Mouse (Mus musculus): Measurements from ENCODE around the gene Gm20521. TPM values are rescaled to one million over a fixed set of nuclear protein-coding genes. Genes with fewer than 3 reads are reported as not detected.
A peak's percentile ranks its signal among the peaks of the same experiment; 100 is the strongest.

Gm20521 gene
- polyA plus RNA-seq, 1 experiment from 2014 or later = not detected

GRCm38 (mm10) chr14:54908682-54909081 is 25.4 kb downstream of the Gm20521 start:
- Histone ChIP-seq H3K4me1 (ENCODE audit: control insufficient read depth, insufficient read depth, low read length) (peaks cover 14% of the 10 kb centered on the region), H3K4me3 (ENCODE audit: low read length) (no peak overlapping the region), H3K27ac (ENCODE audit: low read length) (no peak overlapping the region), H3K36me3 (ENCODE audit: control insufficient read depth, insufficient read depth) (peaks cover 15% of the 10 kb centered on the region), H3K9me3 (replicated peaks; ENCODE audit: control insufficient read depth, low read length) (no peaks in the 10 kb centered on the region), H3K9ac (ENCODE audit: low read length) (0 out of 2 replicates have a peak overlapping the region, but pooled peaks have one; percentile 9), H3K27me3 (ENCODE audit: control insufficient read depth, insufficient read depth, low read length) (no peaks in the 10 kb centered on the region), H3K4me2 (ENCODE audit: low read depth, low read length) (no peak overlapping the region)
- WGBS = 64% methylated on average over 7 of the region's 7 CpGs
- no peak for ATAC-seq (replicated peaks; ENCODE audit: extremely low read depth, insufficient read depth, low FRiP score)

GRCm38 (mm10) chr14:54912109-54912850 is 29.0 kb downstream of the Gm20521 start:
- Histone ChIP-seq H3K36me3 (ENCODE audit: control insufficient read depth, insufficient read depth) (peaks cover 9% of the 10 kb centered on the region; the same call in 1 of the 2 replicates), H3K4me1 (ENCODE audit: control insufficient read depth, insufficient read depth, low read length) (peaks cover 12% of the 10 kb centered on the region), H3K9me3 (replicated peaks; ENCODE audit: control insufficient read depth, low read length) (no peaks in the 10 kb centered on the region), H3K27me3 (ENCODE audit: control insufficient read depth, insufficient read depth, low read length) (no peaks in the 10 kb centered on the region), H3K9ac (ENCODE audit: low read length) (peak overlapping the region; percentile 84), H3K4me3 (ENCODE audit: low read length) (peak overlapping the region; percentile 69), H3K4me2 (ENCODE audit: low read depth, low read length) (peak overlapping the region; percentile 97), H3K27ac (ENCODE audit: low read length) (peak overlapping the region; percentile 56)
- 4% methylated on average over 59 of the region's 69 CpGs for WGBS
- peak; percentile 70 for ATAC-seq (replicated peaks; ENCODE audit: extremely low read depth, insufficient read depth, low FRiP score)

GRCm38 (mm10) chr14:54912886-54913285 is 29.6 kb downstream of the Gm20521 start, which contains the start of gene Slc22a17:
TSS of gene Slc22a17 (minus strand) at chr14:54913132.
- 0% methylated on average over 27 of the region's 28 CpGs for WGBS
- Histone ChIP-seq H3K36me3 (ENCODE audit: control insufficient read depth, insufficient read depth) (peaks cover 8% of the 10 kb centered on the region; the same call in 1 of the 2 replicates), H3K4me3 (ENCODE audit: low read length) (peak within 1 kb of the TSS; percentile 69), H3K9ac (ENCODE audit: low read length) (peak within 1 kb of the TSS; percentile 84), H3K4me1 (ENCODE audit: control insufficient read depth, insufficient read depth, low read length) (peaks cover 12% of the 10 kb centered on the region), H3K4me2 (ENCODE audit: low read depth, low read length) (peak within 1 kb of the TSS; percentile 97), H3K9me3 (replicated peaks; ENCODE audit: control insufficient read depth, low read length) (no peaks in the 10 kb centered on the region), H3K27me3 (ENCODE audit: control insufficient read depth, insufficient read depth, low read length) (no peaks in the 10 kb centered on the region), H3K27ac (ENCODE audit: low read length) (peak within 1 kb of the TSS; percentile 56)
- peak; percentile 85 for ATAC-seq (replicated peaks; ENCODE audit: extremely low read depth, insufficient read depth, low FRiP score)

GRCm38 (mm10) chr14:54913343-54913742 is 30.1 kb downstream of the Gm20521 start:
- Histone ChIP-seq H3K4me1 (ENCODE audit: control insufficient read depth, insufficient read depth, low read length) (peaks cover 12% of the 10 kb centered on the region), H3K27ac (ENCODE audit: low read length) (no peak overlapping the region), H3K9ac (ENCODE audit: low read length) (peak overlapping the region; percentile 84), H3K4me3 (ENCODE audit: low read length) (peak overlapping the region; percentile 69), H3K4me2 (ENCODE audit: low read depth, low read length) (peak overlapping the region; percentile 97), H3K27me3 (ENCODE audit: control insufficient read depth, insufficient read depth, low read length) (no peaks in the 10 kb centered on the region), H3K9me3 (replicated peaks; ENCODE audit: control insufficient read depth, low read length) (no peaks in the 10 kb centered on the region), H3K36me3 (ENCODE audit: control insufficient read depth, insufficient read depth) (peaks cover 8% of the 10 kb centered on the region; the same call in 1 of the 2 replicates)
- no peak for ATAC-seq (replicated peaks; ENCODE audit: extremely low read depth, insufficient read depth, low FRiP score)
- WGBS = 14% methylated on average over 10 of the region's 10 CpGs

GRCm38 (mm10) chr14:54920076-54920685 is 36.9 kb downstream of the Gm20521 start:
- Histone ChIP-seq H3K27me3 (ENCODE audit: control insufficient read depth, insufficient read depth, low read length) (peaks cover 7% of the 10 kb centered on the region), H3K9ac (ENCODE audit: low read length) (no peak overlapping the region), H3K4me1 (ENCODE audit: control insufficient read depth, insufficient read depth, low read length) (peaks cover 15% of the 10 kb centered on the region), H3K9me3 (replicated peaks; ENCODE audit: control insufficient read depth, low read length) (no peaks in the 10 kb centered on the region), H3K27ac (ENCODE audit: low read length) (no peak overlapping the region), H3K4me3 (ENCODE audit: low read length) (no peak overlapping the region), H3K4me2 (ENCODE audit: low read depth, low read length) (no peak overlapping the region), H3K36me3 (ENCODE audit: control insufficient read depth, insufficient read depth) (peaks cover 11% of the 10 kb centered on the region; the same call in 1 of the 2 replicates)
- ATAC-seq (replicated peaks; ENCODE audit: extremely low read depth, insufficient read depth, low FRiP score) = no peak
- 83% methylated on average over 16 of the region's 16 CpGs for WGBS

- Histone ChIP-seq H3K4me1 (ENCODE audit: control insufficient read depth, insufficient read depth, low read length) (peaks cover 21% of the 10 kb centered on the region), H3K27me3 (ENCODE audit: control insufficient read depth, insufficient read depth, low read length) (peaks cover 15% of the 10 kb centered on the region), H3K9ac (ENCODE audit: low read length) (peak overlapping the region; percentile 88), H3K36me3 (ENCODE audit: control insufficient read depth, insufficient read depth) (0 out of 2 replicates have a peak, but pooled peaks cover 3% of the 10 kb centered on the region), H3K4me2 (ENCODE audit: low read depth, low read length) (peak overlapping the region; percentile 97), H3K27ac (ENCODE audit: low read length) (peak overlapping the region; percentile 91), H3K9me3 (replicated peaks; ENCODE audit: control insufficient read depth, low read length) (no peaks in the 10 kb centered on the region), H3K4me3 (ENCODE audit: low read length) (peak overlapping the region; percentile 65)
- WGBS = 28% methylated on average over 7 of the region's 7 CpGs
- ATAC-seq (replicated peaks; ENCODE audit: extremely low read depth, insufficient read depth, low FRiP score) = peak; percentile 71
Observed at GRCm38 (mm10) chr14:54924641-54925348, 41.6 kb downstream of the Gm20521 start.

- Histone ChIP-seq H3K4me1 (ENCODE audit: control insufficient read depth, insufficient read depth, low read length) (peaks cover 21% of the 10 kb centered on the region), H3K27me3 (ENCODE audit: control insufficient read depth, insufficient read depth, low read length) (peaks cover 15% of the 10 kb centered on the region)
Observed at GRCm38 (mm10) chr14:54925349-54926342, 42.4 kb downstream of the Gm20521 start, which contains the start of gene Efs. TSS of gene Efs (minus strand) at chr14:54926126.

More at GRCm38 (mm10) chr14:54925349-54926342, 42.4 kb downstream of the Gm20521 start, which contains the start of gene Efs:
- 7% methylated on average over 57 of the region's 57 CpGs for WGBS
- H3K9me3 ChIP-seq (replicated peaks; ENCODE audit: control insufficient read depth, low read length) = no peaks in the 10 kb centered on the region
- peak within 1 kb of the TSS; percentile 91 for H3K27ac ChIP-seq (ENCODE audit: low read length)
- H3K9ac ChIP-seq (ENCODE audit: low read length) = peak within 1 kb of the TSS; percentile 88
- no peaks in the 10 kb centered on the region for H3K36me3 ChIP-seq (ENCODE audit: control insufficient read depth, insufficient read depth)
- peak; percentile 61 for ATAC-seq (replicated peaks; ENCODE audit: extremely low read depth, insufficient read depth, low FRiP score)
- H3K4me2 ChIP-seq (ENCODE audit: low read depth, low read length) = peak within 1 kb of the TSS; percentile 97
- H3K4me3 ChIP-seq (ENCODE audit: low read length) = peak within 1 kb of the TSS; percentile 65

All from heart, embryonic 16.5 days (tissue).